Mouse (Mus musculus) brain, adult 2 months (tissue): ENCODE measurements around the gene 1700125H20Rik.
A peak's percentile ranks its signal among the peaks of the same experiment; 100 is the strongest.

ENCODE experiments used
- DNase-seq: peaks from one replicate; pipeline ENCODE4 v3.0.0; 2011; ENCODE audit warnings: low read depth, low spot score

Gene 1700125H20Rik

DNA sequence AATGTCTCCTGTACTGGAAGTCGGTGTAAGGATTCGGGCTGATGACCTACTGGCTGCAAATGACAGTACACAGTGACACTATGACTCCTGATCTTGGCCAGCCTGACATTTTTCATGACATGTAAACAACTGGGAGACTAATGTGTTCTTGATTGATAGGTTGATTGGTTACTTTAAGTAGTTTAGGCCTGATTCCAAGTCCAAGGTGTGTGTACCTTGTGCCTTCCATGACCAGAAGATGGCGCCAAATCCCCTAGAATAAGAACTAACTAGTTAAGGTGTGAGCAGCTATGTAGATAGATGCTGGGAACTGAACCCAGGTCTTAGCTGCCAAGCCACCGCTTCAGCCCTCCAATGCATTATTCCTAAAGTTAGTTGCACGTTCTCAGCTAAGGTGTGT lies 13.9 kb downstream of the 1700125H20Rik start:
- DNase-seq, result peak; percentile 67

DNA sequence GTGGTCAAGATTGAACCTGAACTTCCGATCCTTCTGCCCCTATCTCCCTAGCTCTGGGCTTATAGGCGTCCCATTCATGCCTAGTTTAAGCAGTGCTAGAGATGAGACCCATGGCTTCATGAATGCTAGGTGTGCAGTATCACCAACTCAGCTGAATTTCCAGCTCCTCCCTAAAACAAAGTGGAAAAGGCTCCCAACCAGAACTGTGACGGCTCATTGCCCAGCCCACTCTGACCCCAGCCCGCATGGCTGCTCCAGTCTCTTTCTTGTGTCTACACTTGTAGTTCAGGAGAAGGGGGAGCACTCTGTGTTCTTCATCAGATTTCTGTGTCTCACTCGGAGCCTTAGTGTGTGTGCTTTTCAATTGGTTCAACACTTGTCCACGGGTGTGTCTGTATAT lies 14.6 kb downstream of the 1700125H20Rik start:
- DNase-seq, result no peak

DNA sequence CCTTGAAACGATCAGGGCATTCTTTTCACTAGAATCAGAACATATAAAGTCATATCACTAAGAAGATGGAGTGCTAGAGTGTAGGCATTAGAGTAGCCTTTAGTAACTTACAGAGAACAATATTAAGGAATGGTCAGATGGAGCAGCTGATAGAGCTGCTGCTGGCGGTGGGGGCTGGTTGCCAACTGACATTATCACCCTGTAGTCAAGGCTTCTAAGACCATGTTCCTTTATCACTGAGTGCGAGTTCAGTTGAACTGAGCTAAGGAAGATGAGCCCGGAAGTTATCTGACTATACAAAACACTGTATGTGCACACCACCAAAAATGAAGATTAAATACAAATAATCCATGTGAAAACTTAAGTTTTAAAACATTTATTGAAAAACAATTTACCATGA lies 18.9 kb downstream of the 1700125H20Rik start:
- DNase-seq, result no peak

DNA sequence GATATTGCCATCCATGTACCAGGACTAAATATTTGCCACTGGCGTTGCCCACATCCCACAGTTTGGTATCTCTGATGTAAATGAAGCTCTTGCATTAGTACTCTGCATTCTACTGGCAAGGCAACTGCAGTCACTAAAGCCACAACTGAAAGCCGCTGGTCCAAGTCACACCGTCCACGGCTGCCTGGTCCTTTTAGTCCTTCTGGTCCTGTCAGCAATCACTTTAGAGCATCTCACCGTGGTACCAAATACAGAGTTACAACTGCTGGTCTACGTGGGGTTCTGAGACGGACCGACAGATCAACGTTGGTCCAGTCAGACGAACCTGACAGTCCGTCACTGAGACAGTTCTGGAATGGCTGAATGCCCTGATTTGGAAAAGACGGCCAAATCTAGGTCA lies 20.5 kb downstream of the 1700125H20Rik start:
- no peak for DNase-seq

DNA sequence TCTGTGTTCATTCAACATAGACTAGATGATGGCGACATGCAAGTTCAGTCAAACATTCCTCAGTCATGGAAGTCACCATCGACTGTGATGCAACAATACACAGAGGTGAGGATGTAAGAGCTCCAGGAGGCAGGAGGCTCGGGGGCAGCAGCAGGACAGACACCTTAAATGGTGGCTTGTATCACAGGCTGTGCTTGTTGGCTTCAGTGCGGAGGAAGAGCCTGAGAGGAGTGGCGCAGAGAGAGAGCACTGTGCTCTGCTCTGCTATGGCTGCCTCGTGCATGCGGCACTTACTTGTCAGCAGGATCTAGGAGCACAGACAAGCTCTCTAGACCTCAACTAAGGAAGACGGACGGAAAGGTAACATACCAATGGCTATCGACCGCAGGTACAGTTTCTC lies 24.0 kb downstream of the 1700125H20Rik start:
- no peak for DNase-seq

DNA sequence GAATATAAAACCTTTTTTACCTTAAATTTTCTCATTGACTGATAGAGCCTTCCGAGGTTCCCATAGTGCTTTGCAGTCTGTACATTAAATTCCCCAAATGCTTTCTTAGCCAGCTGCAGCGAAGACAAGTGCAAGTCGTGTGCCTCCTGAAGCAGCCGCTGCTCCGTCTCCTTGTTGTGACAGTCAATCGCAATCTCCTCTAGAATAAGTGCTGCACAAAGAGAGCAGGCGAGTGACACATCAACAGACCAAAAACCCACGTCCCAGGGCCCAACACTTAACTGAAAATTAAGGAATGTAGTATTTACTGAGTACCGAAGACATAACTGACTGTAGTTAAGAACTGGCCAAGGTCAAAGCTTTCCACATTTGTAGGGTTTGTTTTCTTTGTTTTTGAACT lies 25.8 kb downstream of the 1700125H20Rik start:
- no peak for DNase-seq

DNA sequence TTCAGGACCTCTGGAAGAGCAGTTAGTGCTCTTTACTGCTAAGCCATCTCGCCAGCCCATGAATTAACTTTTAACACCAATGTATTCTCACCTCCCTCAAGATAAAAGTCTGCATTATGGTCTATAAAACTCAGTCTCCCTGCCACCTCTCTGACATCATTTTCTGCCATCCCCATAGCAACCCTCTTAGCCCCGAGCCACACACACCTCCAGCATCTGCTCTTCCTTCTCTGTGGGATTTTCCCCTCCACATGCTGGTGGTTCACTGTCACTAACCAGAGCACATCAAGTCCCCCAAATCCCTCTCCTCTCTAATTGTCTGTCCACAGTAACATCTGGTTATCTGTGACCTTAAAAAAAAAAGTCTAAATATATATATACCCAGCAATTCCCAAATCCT lies 28.7 kb downstream of the 1700125H20Rik start:
- no peak for DNase-seq

DNA sequence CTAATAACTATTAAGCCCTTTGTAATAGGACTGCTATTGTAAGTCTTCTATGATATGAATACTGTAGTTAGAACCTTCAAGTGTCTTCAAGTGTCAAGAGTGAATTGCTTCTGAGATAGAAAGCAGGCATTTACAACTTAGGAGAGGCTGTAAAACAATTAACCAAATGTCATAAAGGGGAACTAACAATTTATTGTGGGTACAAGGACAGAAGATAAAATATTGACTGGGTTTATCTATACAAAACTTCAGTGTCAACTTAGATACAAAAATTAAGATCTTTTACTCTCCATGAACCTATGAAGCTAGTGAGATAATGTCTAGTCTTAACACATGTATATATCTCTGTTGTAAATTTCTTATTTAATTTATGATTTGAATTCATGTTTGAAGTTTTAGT lies 36.0 kb downstream of the 1700125H20Rik start:
- DNase-seq, result no peak

DNA sequence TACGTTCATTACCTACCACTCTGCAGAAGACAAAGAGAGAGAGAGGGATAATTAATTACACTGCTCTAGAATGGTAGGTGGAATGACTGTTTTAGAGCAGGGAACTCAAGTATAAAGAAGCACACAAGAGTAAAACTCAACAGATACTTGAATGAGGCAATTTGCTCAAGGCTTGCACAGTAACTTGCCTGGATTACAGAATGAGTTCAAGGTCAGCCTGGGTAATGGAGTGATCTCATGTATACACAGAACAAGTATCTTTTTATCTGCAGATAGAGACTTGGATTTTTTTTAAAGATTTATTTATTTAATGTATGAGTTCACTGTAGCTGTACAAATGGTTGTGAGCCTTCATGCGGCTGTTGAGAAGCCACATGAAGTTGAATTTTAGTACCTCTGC lies 40.9 kb downstream of the 1700125H20Rik start:
- DNase-seq, result no peak

DNA sequence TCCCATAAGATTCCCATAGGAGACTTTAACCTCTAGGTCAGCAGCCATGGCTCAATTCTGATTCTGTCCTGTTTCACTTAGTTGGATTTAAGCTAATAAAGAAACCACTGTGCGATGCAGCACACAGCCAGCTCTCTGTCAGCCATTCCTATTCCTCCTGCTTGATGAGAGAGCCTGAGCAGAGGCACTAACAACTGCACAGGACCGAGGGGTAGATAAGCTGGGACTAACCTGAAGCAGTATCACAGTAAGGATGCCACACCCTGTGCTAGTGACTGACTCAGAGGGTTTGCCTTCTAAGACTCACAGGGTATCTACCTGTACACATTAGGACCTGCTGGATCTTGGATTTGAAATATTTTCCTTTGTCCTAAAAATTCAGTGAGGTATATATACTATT lies 43.0 kb downstream of the 1700125H20Rik start:
- no peak for DNase-seq

DNA sequence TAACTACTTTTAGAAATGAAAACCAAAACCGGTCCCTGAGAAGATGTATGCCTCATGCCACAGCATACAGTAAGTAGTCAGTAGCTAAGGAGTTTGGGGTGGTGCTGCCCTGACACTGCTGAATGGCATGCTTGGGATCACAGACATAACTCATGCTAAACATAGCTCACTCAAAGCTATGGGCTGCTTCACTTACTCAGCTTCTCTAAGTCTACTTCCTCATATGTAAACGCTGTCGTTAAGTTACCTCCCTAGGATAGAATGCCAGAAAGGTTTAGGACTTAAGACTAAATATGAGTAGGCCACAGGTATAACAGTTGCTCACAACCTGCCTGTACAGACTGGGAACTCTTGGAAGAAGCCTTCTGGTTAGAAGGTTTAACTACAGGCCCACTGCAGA lies 44.5 kb downstream of the 1700125H20Rik start:
- DNase-seq, result no peak

DNA sequence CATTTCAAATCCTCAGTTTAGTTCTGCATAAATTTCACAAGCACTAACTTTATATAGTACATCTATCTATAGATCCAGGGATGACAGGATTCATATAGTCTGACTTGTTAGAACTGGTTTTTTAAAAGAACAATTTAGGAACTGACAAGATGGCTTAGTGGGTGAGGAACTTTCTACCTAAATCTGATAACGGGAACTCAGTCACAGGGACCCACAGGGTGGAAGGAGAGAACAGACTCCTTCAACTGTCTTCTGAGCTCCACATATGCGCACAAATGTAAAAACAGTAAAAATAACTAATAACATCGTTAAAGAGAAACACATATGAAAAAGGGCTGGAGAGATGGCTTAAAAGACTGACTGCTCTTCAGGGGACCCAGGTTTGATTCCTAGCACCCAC lies 48.8 kb downstream of the 1700125H20Rik start:
- DNase-seq, result peak; percentile 16

DNA sequence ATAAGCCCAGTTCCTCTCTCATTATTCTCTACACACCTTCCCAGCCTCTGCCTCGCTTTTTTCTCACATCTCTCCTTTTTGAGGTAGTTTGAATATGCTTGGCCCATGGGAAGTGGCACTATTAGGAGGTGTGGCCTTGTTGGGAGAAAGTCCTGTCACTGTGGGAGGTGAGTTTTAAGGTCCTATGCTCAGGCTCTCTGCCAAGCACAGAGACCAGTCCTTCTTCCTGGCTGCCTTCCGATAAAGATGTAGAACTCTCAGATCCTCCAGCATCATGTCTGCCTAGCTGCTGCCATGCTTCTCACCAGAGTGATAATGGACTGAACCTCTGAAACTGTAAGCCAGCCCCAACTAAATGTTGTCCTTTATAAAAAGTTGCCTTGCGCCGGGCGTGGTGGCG lies 52.4 kb downstream of the 1700125H20Rik start:
- no peak for DNase-seq

DNA sequence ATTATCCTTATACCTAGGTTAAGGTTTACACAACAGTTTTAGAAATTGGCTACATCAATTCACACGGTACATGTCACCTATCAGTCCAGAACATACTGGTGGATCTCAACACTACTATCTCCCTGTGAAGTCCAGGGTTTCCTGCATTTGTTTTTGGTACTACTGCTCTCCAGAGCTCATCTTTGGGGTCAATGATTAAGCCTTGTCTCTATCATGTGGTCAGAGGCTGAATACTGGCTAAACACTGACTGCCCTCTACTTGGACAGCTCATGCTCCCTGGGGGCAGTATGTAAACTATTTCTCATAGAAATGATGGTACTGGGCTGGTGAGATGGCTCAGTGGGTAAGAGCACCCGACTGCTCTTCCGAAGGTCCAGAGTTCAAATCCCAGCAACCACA lies 53.0 kb downstream of the 1700125H20Rik start:
- no peak for DNase-seq
